Mouse (Mus musculus): Measurements from ENCODE around the gene Lrrc58. TPM values are rescaled to one million over a fixed set of nuclear protein-coding genes. Genes with fewer than 3 reads are reported as not detected.

Lrrc58 gene
- polyA plus RNA-seq, 1 experiment = 4.8 TPM

- Histone ChIP-seq H3K27me3 (ENCODE audit: control insufficient read depth, insufficient read depth, low read length) (no peaks in the 10 kb centered on the region), H3K27ac (ENCODE audit: insufficient read depth, low read length) (no peak overlapping the region), H3K4me1 (ENCODE audit: control insufficient read depth, insufficient read depth, insufficient read length) (no peaks in the 10 kb centered on the region), H3K36me3 (ENCODE audit: control insufficient read depth, insufficient read depth, low read length) (no peaks in the 10 kb centered on the region), H3K4me3 (ENCODE audit: extremely low read depth, insufficient read depth, insufficient read length) (no peak overlapping the region)
- no peak for TF ChIP-seq POLR2A (IDR thresholded peaks at IDR 0.05; ENCODE audit: low read depth, low read length)
- TF ChIP-seq CTCF (IDR thresholded peaks at IDR 0.05; ENCODE audit: extremely low read depth, insufficient read depth, insufficient read length, insufficient replicate concordance) = no peak
- no peak for DNase-seq (ENCODE audit: low read depth in 1 of 2, low spot score in 2 of 2)
- 90% methylated on average over 8 of the region's 8 CpGs for WGBS
Measured at GRCm38 (mm10) chr16:37855583-37855982, 12.6 kb upstream of the Lrrc58 start.

GRCm38 (mm10) chr16:37856327-37856726, 11.9 kb upstream of the Lrrc58 start:
- Histone ChIP-seq H3K27ac (ENCODE audit: insufficient read depth, low read length) (no peak overlapping the region), H3K4me1 (ENCODE audit: control insufficient read depth, insufficient read depth, insufficient read length) (no peaks in the 10 kb centered on the region), H3K36me3 (ENCODE audit: control insufficient read depth, insufficient read depth, low read length) (no peaks in the 10 kb centered on the region), H3K4me3 (ENCODE audit: extremely low read depth, insufficient read depth, insufficient read length) (no peak overlapping the region), H3K27me3 (ENCODE audit: control insufficient read depth, insufficient read depth, low read length) (no peaks in the 10 kb centered on the region)
- WGBS = 55% methylated on average over 3 of the region's 3 CpGs
- TF ChIP-seq POLR2A (IDR thresholded peaks at IDR 0.05; ENCODE audit: low read depth, low read length) (no peak), CTCF (IDR thresholded peaks at IDR 0.05; ENCODE audit: extremely low read depth, insufficient read depth, insufficient read length, insufficient replicate concordance) (no peak)
- no peak for DNase-seq (ENCODE audit: low read depth in 1 of 2, low spot score in 2 of 2)

- no peaks in the 10 kb centered on the region for H3K36me3 ChIP-seq (ENCODE audit: control insufficient read depth, insufficient read depth, low read length)
- 90% methylated on average over 8 of the region's 8 CpGs for WGBS
Measured at GRCm38 (mm10) chr16:37857495-37857894, 10.7 kb upstream of the Lrrc58 start.

GRCm38 (mm10) chr16:37860213-37860612, 8.0 kb upstream of the Lrrc58 start:
- WGBS = 64% methylated on average over 7 of the region's 7 CpGs
- TF ChIP-seq POLR2A (IDR thresholded peaks at IDR 0.05; ENCODE audit: low read depth, low read length) (no peak), CTCF (IDR thresholded peaks at IDR 0.05; ENCODE audit: extremely low read depth, insufficient read depth, insufficient read length, insufficient replicate concordance) (no peak)
- DNase-seq (ENCODE audit: low read depth in 1 of 2, low spot score in 2 of 2) = no peak

More at GRCm38 (mm10) chr16:37857495-37857894, 10.7 kb upstream of the Lrrc58 start:
- no peak for DNase-seq (ENCODE audit: low read depth in 1 of 2, low spot score in 2 of 2)
- no peaks in the 10 kb centered on the region for H3K4me1 ChIP-seq (ENCODE audit: control insufficient read depth, insufficient read depth, insufficient read length)
- H3K27me3 ChIP-seq (ENCODE audit: control insufficient read depth, insufficient read depth, low read length) = no peaks in the 10 kb centered on the region
- H3K27ac ChIP-seq (ENCODE audit: insufficient read depth, low read length) = no peak overlapping the region
- TF ChIP-seq POLR2A (IDR thresholded peaks at IDR 0.05; ENCODE audit: low read depth, low read length) = no peak
- no peak for TF ChIP-seq CTCF (IDR thresholded peaks at IDR 0.05; ENCODE audit: extremely low read depth, insufficient read depth, insufficient read length, insufficient replicate concordance)
- no peak overlapping the region for H3K4me3 ChIP-seq (ENCODE audit: extremely low read depth, insufficient read depth, insufficient read length)

GRCm38 (mm10) chr16:37861029-37861428, 7.2 kb upstream of the Lrrc58 start, which contains the start of gene Gm36028:
TSS of gene Gm36028 (minus strand) at chr16:37861146.
- 93% methylated on average over 7 of the region's 7 CpGs for WGBS
- TF ChIP-seq POLR2A (IDR thresholded peaks at IDR 0.05; ENCODE audit: low read depth, low read length) (no peak), CTCF (IDR thresholded peaks at IDR 0.05; ENCODE audit: extremely low read depth, insufficient read depth, insufficient read length, insufficient replicate concordance) (no peak)
- Histone ChIP-seq H3K4me1 (ENCODE audit: control insufficient read depth, insufficient read depth, insufficient read length) (no peaks in the 10 kb centered on the region), H3K27ac (ENCODE audit: insufficient read depth, low read length) (no peak within 1 kb of the TSS), H3K27me3 (ENCODE audit: control insufficient read depth, insufficient read depth, low read length) (no peaks in the 10 kb centered on the region), H3K4me3 (ENCODE audit: extremely low read depth, insufficient read depth, insufficient read length) (no peak within 1 kb of the TSS), H3K36me3 (ENCODE audit: control insufficient read depth, insufficient read depth, low read length) (no peaks in the 10 kb centered on the region)
- no peak for DNase-seq (ENCODE audit: low read depth in 1 of 2, low spot score in 2 of 2)

More at GRCm38 (mm10) chr16:37860213-37860612, 8.0 kb upstream of the Lrrc58 start:
- Histone ChIP-seq H3K27me3 (ENCODE audit: control insufficient read depth, insufficient read depth, low read length) (no peaks in the 10 kb centered on the region), H3K27ac (ENCODE audit: insufficient read depth, low read length) (no peak overlapping the region), H3K4me3 (ENCODE audit: extremely low read depth, insufficient read depth, insufficient read length) (no peak overlapping the region), H3K4me1 (ENCODE audit: control insufficient read depth, insufficient read depth, insufficient read length) (no peaks in the 10 kb centered on the region), H3K36me3 (ENCODE audit: control insufficient read depth, insufficient read depth, low read length) (no peaks in the 10 kb centered on the region)

GRCm38 (mm10) chr16:37863876-37864275, 4.3 kb upstream of the Lrrc58 start:
- Histone ChIP-seq H3K36me3 (ENCODE audit: control insufficient read depth, insufficient read depth, low read length) (no peaks in the 10 kb centered on the region), H3K27ac (ENCODE audit: insufficient read depth, low read length) (no peak overlapping the region), H3K4me3 (ENCODE audit: extremely low read depth, insufficient read depth, insufficient read length) (no peak overlapping the region), H3K27me3 (ENCODE audit: control insufficient read depth, insufficient read depth, low read length) (no peaks in the 10 kb centered on the region), H3K4me1 (ENCODE audit: control insufficient read depth, insufficient read depth, insufficient read length) (no peaks in the 10 kb centered on the region)
- TF ChIP-seq POLR2A (IDR thresholded peaks at IDR 0.05; ENCODE audit: low read depth, low read length) = no peak
- no peak for TF ChIP-seq CTCF (IDR thresholded peaks at IDR 0.05; ENCODE audit: extremely low read depth, insufficient read depth, insufficient read length, insufficient replicate concordance)
- DNase-seq (ENCODE audit: low read depth in 1 of 2, low spot score in 2 of 2) = no peak
- 83% methylated on average over 3 of the region's 3 CpGs for WGBS

GRCm38 (mm10) chr16:37865841-37866240, 2.3 kb upstream of the Lrrc58 start:
- peaks cover 2% of the 10 kb centered on the region; the same call in 1 of the 2 replicates for H3K4me1 ChIP-seq (ENCODE audit: control insufficient read depth, insufficient read depth, insufficient read length)
- TF ChIP-seq POLR2A (IDR thresholded peaks at IDR 0.05; ENCODE audit: low read depth, low read length) (no peak), CTCF (IDR thresholded peaks at IDR 0.05; ENCODE audit: extremely low read depth, insufficient read depth, insufficient read length, insufficient replicate concordance) (no peak)
- 61% methylated on average over 9 of the region's 9 CpGs for WGBS
- no peak for DNase-seq (ENCODE audit: low read depth in 1 of 2, low spot score in 2 of 2)
- H3K36me3 ChIP-seq (ENCODE audit: control insufficient read depth, insufficient read depth, low read length) = no peaks in the 10 kb centered on the region
- H3K27me3 ChIP-seq (ENCODE audit: control insufficient read depth, insufficient read depth, low read length) = no peaks in the 10 kb centered on the region
- H3K4me3 ChIP-seq (ENCODE audit: extremely low read depth, insufficient read depth, insufficient read length) = no peak overlapping the region
- H3K27ac ChIP-seq (ENCODE audit: insufficient read depth, low read length) = no peak overlapping the region

Measured in spleen, adult 2 months (tissue).